Mouse (Mus musculus): ENCODE measurements around the gene Gap43. TPM values are rescaled to one million over a fixed set of nuclear protein-coding genes. Genes with fewer than 3 reads are reported as not detected.

The Gap43 gene
- 0.32 and 0.70 TPM in 2 replicates for polyA plus RNA-seq (2012; rRNA removed; ENCODE audit: low replicate concordance)

GRCm38 (mm10) chr16:42340021-42340768 lies at the start of gene Gap43:
TSS of gene Gap43 (minus strand) at chr16:42340651.

